Mouse (Mus musculus): ENCODE data around the gene Rassf4. TPM values are rescaled to one million over a fixed set of nuclear protein-coding genes. Genes with fewer than 3 reads are reported as not detected.
A peak's percentile ranks its signal among the peaks of the same experiment; 100 is the strongest.
"Not testable (repeated sequence)": the region's sequence is repeated elsewhere in the genome, so short reads cannot be mapped to it uniquely, and the experiment has no call there.

Rassf4 gene
- polyA plus RNA-seq, 1 experiment = 20.6 TPM

DNA sequence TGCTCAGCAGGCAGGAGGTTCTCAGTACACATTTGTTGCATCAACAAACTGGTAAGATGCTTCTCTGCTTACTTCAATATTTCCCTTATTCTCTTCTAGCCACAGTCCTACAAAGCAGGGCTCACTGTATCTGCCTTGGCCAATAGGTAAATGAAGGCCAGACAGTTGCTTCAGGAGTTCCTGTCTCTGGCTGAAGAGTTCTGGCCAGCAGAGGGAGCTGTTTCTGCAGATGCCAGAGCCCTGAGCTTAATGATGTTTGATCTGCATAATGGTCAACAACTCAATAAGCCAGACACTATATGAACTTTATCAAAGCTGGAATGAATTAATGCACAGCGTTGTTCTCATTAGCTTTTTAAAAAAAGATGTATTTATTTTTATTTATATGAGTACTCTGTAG, 41.6 kb downstream of the Rassf4 start:
- TF ChIP-seq CTCF (IDR thresholded peaks at IDR 0.05; ENCODE audit: insufficient read depth, low read length) (peak; percentile 90), POLR2A (IDR thresholded peaks at IDR 0.05; ENCODE audit: borderline replicate concordance, extremely low read depth, low read depth, low read length) (no peak)
- Histone ChIP-seq H3K4me1 (ENCODE audit: control insufficient read depth, insufficient read depth, low read length) (peaks cover 16% of the 10 kb centered on the region), H3K4me3 (replicated peaks; ENCODE audit: extremely low read depth, low read depth, low read length) (no peak overlapping the region)
- peak; percentile 81 for DNase-seq
- WGBS = 45% methylated on average over 1 of the region's 1 CpGs

GRCm38 (mm10) chr6:116629766-116630165, 44.0 kb downstream of the Rassf4 start:
- no peak for DNase-seq
- TF ChIP-seq POLR2A (IDR thresholded peaks at IDR 0.05; ENCODE audit: borderline replicate concordance, extremely low read depth, low read depth, low read length) = no peak
- 88% methylated on average over 10 of the region's 10 CpGs for WGBS
- H3K4me1 ChIP-seq (ENCODE audit: control insufficient read depth, insufficient read depth, low read length) = peaks cover under 1% of the 10 kb centered on the region; the same call in 1 of the 2 replicates
- H3K4me3 ChIP-seq (replicated peaks; ENCODE audit: extremely low read depth, low read depth, low read length) = no peak overlapping the region

GRCm38 (mm10) chr6:116628539-116629171, 45.1 kb downstream of the Rassf4 start, which contains the start of gene Zfp422:
Zfp422 (minus strand) TSS chr6:116628999.
- H3K4me3 ChIP-seq (replicated peaks; ENCODE audit: extremely low read depth, low read depth, low read length) = peak within 1 kb of the TSS; percentile 69
- TF ChIP-seq POLR2A (IDR thresholded peaks at IDR 0.05; ENCODE audit: borderline replicate concordance, extremely low read depth, low read depth, low read length) = peak; percentile 44; the same call in 1 of the 2 replicates
- TF ChIP-seq CTCF (IDR thresholded peaks at IDR 0.05; ENCODE audit: insufficient read depth, low read length) = no peak
- peak; percentile 67 for DNase-seq
- WGBS = under 1% methylated on average over 56 of the region's 56 CpGs
- H3K4me1 ChIP-seq (ENCODE audit: control insufficient read depth, insufficient read depth, low read length) = no peaks in the 10 kb centered on the region

- Histone ChIP-seq H3K4me3 (replicated peaks; ENCODE audit: extremely low read depth, low read depth, low read length) (peak overlapping the region; percentile 69), H3K4me1 (ENCODE audit: control insufficient read depth, insufficient read depth, low read length) (no peaks in the 10 kb centered on the region)
- TF ChIP-seq CTCF (IDR thresholded peaks at IDR 0.05; ENCODE audit: insufficient read depth, low read length) = no peak
- no peak for TF ChIP-seq POLR2A (IDR thresholded peaks at IDR 0.05; ENCODE audit: borderline replicate concordance, extremely low read depth, low read depth, low read length)
- DNase-seq = no peak
- WGBS = 10% methylated on average over 9 of the region's 9 CpGs
Observed at GRCm38 (mm10) chr6:116628095-116628494, 45.7 kb downstream of the Rassf4 start.

DNA sequence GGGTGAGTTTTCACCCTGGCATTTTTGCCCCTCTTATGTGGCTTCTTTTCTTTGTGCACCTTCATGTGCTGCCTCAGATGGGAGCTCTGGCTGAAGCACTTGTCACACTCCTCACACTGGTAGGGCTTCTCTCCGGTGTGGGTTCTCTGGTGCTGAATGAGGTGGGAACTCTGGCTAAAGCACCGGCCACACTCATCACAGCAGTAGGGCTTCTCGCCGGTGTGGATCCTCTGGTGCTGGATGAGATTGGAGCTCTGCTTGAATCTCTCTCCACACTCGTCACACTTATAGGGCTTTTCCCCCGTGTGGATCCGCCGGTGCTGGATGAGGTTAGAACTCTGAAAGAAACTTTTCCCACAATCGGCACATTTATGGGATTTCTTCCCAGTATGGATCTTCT, 47.3 kb downstream of the Rassf4 start:
- WGBS = 96% methylated on average over 9 of the region's 9 CpGs
- DNase-seq; H3K4me3 ChIP-seq (replicated peaks; ENCODE audit: extremely low read depth, low read depth, low read length); H3K4me1 ChIP-seq (ENCODE audit: control insufficient read depth, insufficient read depth, low read length): not testable (repeated sequence)

- 53% methylated on average over 8 of the region's 8 CpGs for WGBS
- Histone ChIP-seq H3K4me3 (replicated peaks; ENCODE audit: extremely low read depth, low read depth, low read length) (no peak overlapping the region), H3K4me1 (ENCODE audit: control insufficient read depth, insufficient read depth, low read length) (no peaks in the 10 kb centered on the region)
- no peak for DNase-seq
- TF ChIP-seq CTCF (IDR thresholded peaks at IDR 0.05; ENCODE audit: insufficient read depth, low read length) (no peak), POLR2A (IDR thresholded peaks at IDR 0.05; ENCODE audit: borderline replicate concordance, extremely low read depth, low read depth, low read length) (no peak)
Observed at GRCm38 (mm10) chr6:116621318-116622023, 52.3 kb downstream of the Rassf4 start.

GRCm38 (mm10) chr6:116618073-116618472, 55.7 kb downstream of the Rassf4 start:
- Histone ChIP-seq H3K4me3 (replicated peaks; ENCODE audit: extremely low read depth, low read depth, low read length) (no peak overlapping the region), H3K4me1 (ENCODE audit: control insufficient read depth, insufficient read depth, low read length) (no peaks in the 10 kb centered on the region)
- TF ChIP-seq CTCF (IDR thresholded peaks at IDR 0.05; ENCODE audit: insufficient read depth, low read length) = no peak
- no peak for DNase-seq

DNA sequence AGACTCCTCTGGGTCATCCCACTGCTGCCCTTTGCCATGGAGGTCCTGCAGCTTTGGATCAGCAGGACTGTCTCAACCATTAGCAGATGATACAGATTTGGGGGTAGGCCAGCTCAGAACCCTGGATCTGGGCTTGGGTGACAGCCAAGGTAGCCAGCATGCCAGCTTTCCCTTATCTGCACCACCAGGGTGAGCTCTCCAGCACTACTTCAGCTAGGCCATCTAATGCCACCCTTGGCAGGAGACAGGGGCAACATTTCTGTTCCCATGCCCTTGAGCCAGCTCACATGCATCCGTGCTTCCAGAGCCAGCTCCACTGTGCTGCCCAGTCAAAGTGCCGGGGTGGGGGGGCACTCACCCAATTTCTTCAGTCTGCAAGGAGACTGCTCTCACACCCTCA, 58.0 kb downstream of the Rassf4 start:
- DNase-seq = no peak
- no peak overlapping the region for H3K4me3 ChIP-seq (replicated peaks; ENCODE audit: extremely low read depth, low read depth, low read length)
- H3K4me1 ChIP-seq (ENCODE audit: control insufficient read depth, insufficient read depth, low read length) = no peaks in the 10 kb centered on the region
- TF ChIP-seq POLR2A (IDR thresholded peaks at IDR 0.05; ENCODE audit: borderline replicate concordance, extremely low read depth, low read depth, low read length) (no peak), CTCF (IDR thresholded peaks at IDR 0.05; ENCODE audit: insufficient read depth, low read length) (no peak)
- WGBS = 83% methylated on average over 2 of the region's 2 CpGs

GRCm38 (mm10) chr6:116607230-116607629, 66.5 kb downstream of the Rassf4 start:
- TF ChIP-seq CTCF (IDR thresholded peaks at IDR 0.05; ENCODE audit: insufficient read depth, low read length) (no peak), POLR2A (IDR thresholded peaks at IDR 0.05; ENCODE audit: borderline replicate concordance, extremely low read depth, low read depth, low read length) (no peak)
- Histone ChIP-seq H3K4me1 (ENCODE audit: control insufficient read depth, insufficient read depth, low read length) (no peaks in the 10 kb centered on the region), H3K4me3 (replicated peaks; ENCODE audit: extremely low read depth, low read depth, low read length) (no peak overlapping the region)
- DNase-seq = no peak
- WGBS = 36% methylated on average over 4 of the region's 4 CpGs

DNA sequence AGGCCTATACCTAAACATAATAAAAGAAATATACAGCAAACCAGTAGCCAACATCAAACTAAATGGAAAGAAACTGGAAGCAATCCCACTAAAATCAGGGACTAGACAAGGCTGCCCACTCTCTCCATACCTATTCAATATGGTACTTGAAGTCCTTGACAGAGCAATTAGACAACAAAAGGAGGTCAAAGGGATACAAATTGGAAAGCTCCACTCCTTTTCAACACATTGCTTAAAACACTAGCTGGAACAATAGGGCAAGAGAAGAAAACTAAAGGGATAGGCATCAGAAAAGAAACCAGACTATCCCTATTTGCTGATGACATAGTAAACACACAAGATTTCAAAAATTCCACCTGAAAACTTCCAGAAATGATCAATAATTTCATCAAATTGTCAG, 72.8 kb downstream of the Rassf4 start:
- H3K4me1 ChIP-seq (ENCODE audit: control insufficient read depth, insufficient read depth, low read length); H3K4me3 ChIP-seq (replicated peaks; ENCODE audit: extremely low read depth, low read depth, low read length): not testable (repeated sequence)

More for the DNA sequence above, 72.8 kb downstream of the Rassf4 start:
- DNase-seq = not testable (repeated sequence)

Data from lung, adult 2 months (tissue).